ENCODE assay signal across 8 mouse cellular contexts in the genomic region with DNA sequence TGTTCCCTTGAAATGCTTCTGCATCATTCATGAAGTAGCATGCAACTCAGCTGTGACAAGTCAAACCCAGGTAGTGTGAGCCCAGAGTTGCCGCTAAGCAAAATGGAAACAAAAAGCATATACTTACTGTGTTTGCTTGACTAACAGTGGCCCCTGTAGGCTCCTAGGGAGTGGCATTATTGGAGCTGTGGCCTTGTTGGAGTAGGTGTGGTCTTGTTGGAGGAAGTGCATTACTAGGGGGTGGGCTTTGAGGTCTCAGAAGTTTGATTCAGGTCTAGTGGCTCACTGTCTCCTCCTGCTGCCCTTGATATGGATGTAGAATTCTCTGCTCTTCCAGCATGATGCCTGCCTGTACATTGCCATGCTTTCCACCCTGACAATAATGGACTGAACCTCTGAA. TPM values are rescaled to one million over a fixed set of nuclear protein-coding genes. Genes with fewer than 3 reads are reported as not detected.
DNase-seq lines count a peak whose midpoint lies in the region; ATAC-seq and TF ChIP-seq lines count a peak whose summit lies in the region.

No protein-coding gene starts in this region.

- ATAC-seq in liver, embryonic 14.5 days (ENCODE audit: insufficient read depth) = no peak

- WGBS in liver, adult 2 months = 6% methylated on average over 1 of the region's 1 CpGs
- WGBS in liver, embryonic 14.5 days (ENCODE audit: insufficient replicate concordance) = 8% methylated on average over 1 of the region's 1 CpGs

- H3K9ac ChIP-seq in liver, adult 2 months (ENCODE audit: low read depth, low read length) = no peak overlapping the region
- no peak overlapping the region for H3K9ac ChIP-seq in liver, embryonic 14.5 days (replicated peaks)

- no peaks in the 10 kb centered on the region for H3K27me3 ChIP-seq in liver, adult 2 months (ENCODE audit: control insufficient read depth, insufficient read depth, low read length)
- H3K27me3 ChIP-seq in liver, embryonic 14.5 days (ENCODE audit: control insufficient read depth, insufficient read depth, low read length) = no peaks in the 10 kb centered on the region

- no peaks in the 10 kb centered on the region for H3K9me3 ChIP-seq in liver, embryonic 14.5 days (ENCODE audit: control insufficient read depth, low read length)

- H3K4me1 ChIP-seq in liver, adult 2 months (ENCODE audit: control insufficient read depth, insufficient read depth, low read length) = no peaks in the 10 kb centered on the region
- H3K4me1 ChIP-seq in liver, embryonic 14.5 days (replicated peaks; ENCODE audit: control insufficient read depth in 2 of 2, insufficient read depth in 2 of 2, low read length in 1 of 2) = no peaks in the 10 kb centered on the region

- H3K4me3 ChIP-seq in liver, adult 2 months (ENCODE audit: insufficient read depth, low read depth, low read length) = peak overlapping the region; percentile 27; the same call in 1 of the 2 replicates
- no peak overlapping the region for H3K4me3 ChIP-seq in liver, embryonic 14.5 days (ENCODE audit: insufficient read depth in 1 of 2, low read depth in 2 of 2, low read length in 2 of 2)

- H3K4me2 ChIP-seq in liver, embryonic 14.5 days (ENCODE audit: low read depth) = peak overlapping the region; percentile 39

- intact Hi-C loops in left cerebral cortex, postnatal 36 days (cut with DNase I) = loop anchor here (10.0 kb wide), 1 partner anchor 154 kb away; a partner anchor contains a TSS

- TF ChIP-seq CTCF in liver, adult 2 months (IDR thresholded peaks at IDR 0.05; ENCODE audit: low read depth, low read length) = no peak
- no peak for TF ChIP-seq CTCF in brain, embryonic 14.5 days (IDR thresholded peaks at IDR 0.05; ENCODE audit: borderline replicate concordance, extremely low read depth, insufficient read depth, insufficient read length)
- TF ChIP-seq CTCF in liver, embryonic 14.5 days (IDR thresholded peaks at IDR 0.05; ENCODE audit: low read depth) = no peak; the same call in 1 of the 2 replicates

- no peaks in the 10 kb centered on the region for H3K36me3 ChIP-seq in liver, adult 2 months (ENCODE audit: control insufficient read depth, insufficient read depth, low read length)
- H3K36me3 ChIP-seq in liver, embryonic 14.5 days (replicated peaks; ENCODE audit: control insufficient read depth, insufficient read depth, low read depth) = no peaks in the 10 kb centered on the region

- no peak for TF ChIP-seq POLR2A in liver, adult 2 months (IDR thresholded peaks at IDR 0.05; ENCODE audit: extremely low read depth, insufficient read depth, low read length)
- no peak for TF ChIP-seq POLR2A in brain, embryonic 14.5 days (IDR thresholded peaks at IDR 0.05; ENCODE audit: borderline replicate concordance, extremely low read depth, insufficient read depth, insufficient read length, poor library complexity, severe bottlenecking)

- no peaks in the 10 kb centered on the region for H3K79me2 ChIP-seq in liver, adult 2 months (ENCODE audit: control insufficient read depth, insufficient read depth, low read length)

- H3K27ac ChIP-seq in liver, adult 2 months (replicated peaks; ENCODE audit: insufficient read depth, low read depth, low read length) = no peak overlapping the region
- no peak overlapping the region for H3K27ac ChIP-seq in liver, embryonic 14.5 days

- TF ChIP-seq EP300 in liver, embryonic 14.5 days (IDR thresholded peaks at IDR 0.05; ENCODE audit: low read depth) = no peak

- DNase-seq in liver, adult 2 months (ENCODE audit: extremely low read depth, low read depth, low spot score) = no peak
- no peak for DNase-seq in liver
- peak; percentile 3 for DNase-seq in brain, embryonic 14.5 days (ENCODE audit: low read depth)
- DNase-seq in liver, embryonic 14.5 days (ENCODE audit: low read depth in 3 of 3, low spot score in 3 of 3) = no peak
- peak; percentile 77 for DNase-seq in thymus, postnatal 14 days
- no peak for DNase-seq in urinary bladder, postnatal 14 days (ENCODE audit: low spot score)
- DNase-seq in urinary bladder, postnatal 4 days (ENCODE audit: low spot score in 2 of 2) = no peak
- no peak for DNase-seq in left cerebral cortex, postnatal 36 days (ENCODE audit: low spot score in 2 of 2)

RNA-seq across cellular contexts. Expression of a gene that starts 19.7 kb away (rescaled TPM):
- total RNA-seq in liver, adult 2 months (2014; rRNA removed) = 2.6 and 4.4 TPM in 2 replicates
- 0.30 and 0.50 TPM in 2 replicates for polyA plus RNA-seq in liver, adult 2 months (2012; rRNA removed)
- 0.09 and 0.11 TPM in 2 replicates for polyA plus RNA-seq in brain, embryonic 14.5 days (2012; rRNA removed)
- polyA plus RNA-seq in liver, embryonic 14.5 days (2012; rRNA removed) = 0.09 and 0.18 TPM in 2 replicates
- polyA plus RNA-seq in liver, embryonic 14.5 days (2014; fragmentation: Nextera tagmentation; extraction: Ambion mirVana) = 0.22 and 0.37 TPM in 2 replicates
- total RNA-seq in left cerebral cortex, postnatal 36 days (2021) = under 1 TPM; 0.34 to 0.39 TPM

RNA-seq across cellular contexts. Expression of a gene that starts 24.6 kb away (rescaled TPM):
- 5.6 and 8.7 TPM in 2 replicates for total RNA-seq in liver, adult 2 months (2014; rRNA removed)
- polyA plus RNA-seq in liver, adult 2 months (2012; rRNA removed) = 0.95 and 1.5 TPM in 2 replicates
- polyA plus RNA-seq in brain, embryonic 14.5 days (2012; rRNA removed) = 0.53 and 0.77 TPM in 2 replicates
- polyA plus RNA-seq in liver, embryonic 14.5 days (2012; rRNA removed) = 2.4 and 3.6 TPM in 2 replicates
- polyA plus RNA-seq in liver, embryonic 14.5 days (2014; fragmentation: Nextera tagmentation; extraction: Ambion mirVana) = 7.4 and 8.8 TPM in 2 replicates
- total RNA-seq in left cerebral cortex, postnatal 36 days (2021) = 1 to 10 TPM; 1.1 to 1.8 TPM

RNA-seq across cellular contexts. Expression of a gene that starts 48.7 kb away (rescaled TPM):
- 2.7 and 3.1 TPM in 2 replicates for total RNA-seq in liver, adult 2 months (2014; rRNA removed)
- polyA plus RNA-seq in liver, adult 2 months (2012; rRNA removed) = 0.20 and 0.25 TPM in 2 replicates
- 2.3 TPM in 2 replicates for polyA plus RNA-seq in brain, embryonic 14.5 days (2012; rRNA removed)
- polyA plus RNA-seq in liver, embryonic 14.5 days (2012; rRNA removed) = 1.8 and 3.8 TPM in 2 replicates
- polyA plus RNA-seq in liver, embryonic 14.5 days (2014; fragmentation: Nextera tagmentation; extraction: Ambion mirVana) = 5.6 and 5.7 TPM in 2 replicates
- under 1 TPM; 0.30 to 0.36 TPM for total RNA-seq in left cerebral cortex, postnatal 36 days (2021)

Comparison
In these comparisons a context has a peak if more than half of its experiments do, and no peak if none do; other contexts are left out.
1. DNase-seq: peak in brain, embryonic 14.5 days (single experiment) and thymus, postnatal 14 days (single experiment); none in liver, adult 2 months (single experiment), liver (single experiment), liver, embryonic 14.5 days (0 of 3), urinary bladder, postnatal 14 days (single experiment), urinary bladder, postnatal 4 days (0 of 2) and left cerebral cortex, postnatal 36 days (0 of 2).